Mouse (Mus musculus): ENCODE data around the gene Pnpla1. TPM values are rescaled to one million over a fixed set of nuclear protein-coding genes. Genes with fewer than 3 reads are reported as not detected.
A peak's percentile ranks its signal among the peaks of the same experiment; 100 is the strongest.

Pnpla1 gene
- total RNA-seq, 2 experiments from 2014 or later, result under 0.01 TPM; not detected in 1

GRCm38 (mm10) chr17:28879931-28880391 is 21.8 kb downstream of the Pnpla1 start:
- ATAC-seq (replicated peaks; ENCODE audit: poor library complexity, severe bottlenecking), result peak; percentile 42

- peak; percentile 75 for ATAC-seq (replicated peaks; ENCODE audit: poor library complexity, severe bottlenecking)
Measured at GRCm38 (mm10) chr17:28882316-28882715, 24.1 kb downstream of the Pnpla1 start.

GRCm38 (mm10) chr17:28882810-28883209 is 24.6 kb downstream of the Pnpla1 start:
- ATAC-seq (replicated peaks; ENCODE audit: poor library complexity, severe bottlenecking), result no peak

GRCm38 (mm10) chr17:28883941-28884516 is 25.8 kb downstream of the Pnpla1 start:
- ATAC-seq (replicated peaks; ENCODE audit: poor library complexity, severe bottlenecking), result peak; percentile 45; the same call in 1 of the 2 replicates

- no peak for ATAC-seq (replicated peaks; ENCODE audit: poor library complexity, severe bottlenecking)
Measured at GRCm38 (mm10) chr17:28885231-28885630, 27.0 kb downstream of the Pnpla1 start.

- no peak for ATAC-seq (replicated peaks; ENCODE audit: poor library complexity, severe bottlenecking)
Measured at GRCm38 (mm10) chr17:28886266-28886665, 28.1 kb downstream of the Pnpla1 start.

- peak; percentile 98 for ATAC-seq (replicated peaks; ENCODE audit: poor library complexity, severe bottlenecking)
Measured at GRCm38 (mm10) chr17:28894050-28894767, 36.0 kb downstream of the Pnpla1 start.

GRCm38 (mm10) chr17:28895217-28895875 is 37.1 kb downstream of the Pnpla1 start:
- ATAC-seq (replicated peaks; ENCODE audit: poor library complexity, severe bottlenecking), result no peak

GRCm38 (mm10) chr17:28896095-28896780 is 38.0 kb downstream of the Pnpla1 start:
- ATAC-seq (replicated peaks; ENCODE audit: poor library complexity, severe bottlenecking), result no peak

- no peak for ATAC-seq (replicated peaks; ENCODE audit: poor library complexity, severe bottlenecking)
Measured at GRCm38 (mm10) chr17:28897817-28898216, 39.6 kb downstream of the Pnpla1 start.

GRCm38 (mm10) chr17:28898249-28898648 is 40.0 kb downstream of the Pnpla1 start:
- ATAC-seq (replicated peaks; ENCODE audit: poor library complexity, severe bottlenecking), result no peak

GRCm38 (mm10) chr17:28899427-28899826 is 41.2 kb downstream of the Pnpla1 start:
- no peak for ATAC-seq (replicated peaks; ENCODE audit: poor library complexity, severe bottlenecking)

GRCm38 (mm10) chr17:28901559-28901958 is 43.3 kb downstream of the Pnpla1 start:
- no peak for ATAC-seq (replicated peaks; ENCODE audit: poor library complexity, severe bottlenecking)

- peak; percentile 41 for ATAC-seq (replicated peaks; ENCODE audit: poor library complexity, severe bottlenecking)
Measured at GRCm38 (mm10) chr17:28904546-28905376, 46.5 kb downstream of the Pnpla1 start.

- ATAC-seq (replicated peaks; ENCODE audit: poor library complexity, severe bottlenecking), result no peak
Measured at GRCm38 (mm10) chr17:28905377-28905916, 47.2 kb downstream of the Pnpla1 start.

- ATAC-seq (replicated peaks; ENCODE audit: poor library complexity, severe bottlenecking), result no peak
Measured at GRCm38 (mm10) chr17:28907959-28908358, 49.7 kb downstream of the Pnpla1 start.

- peak; percentile 67 for ATAC-seq (replicated peaks; ENCODE audit: poor library complexity, severe bottlenecking)
Measured at GRCm38 (mm10) chr17:28909252-28909941, 51.2 kb downstream of the Pnpla1 start.

- no peak for ATAC-seq (replicated peaks; ENCODE audit: poor library complexity, severe bottlenecking)
Measured at GRCm38 (mm10) chr17:28910139-28910538, 51.9 kb downstream of the Pnpla1 start.

GRCm38 (mm10) chr17:28913200-28913599 is 55.0 kb downstream of the Pnpla1 start:
- no peak for ATAC-seq (replicated peaks; ENCODE audit: poor library complexity, severe bottlenecking)

Measured in granulocyte monocyte progenitor cell, adult 5-6 weeks (primary cell).